Mouse (Mus musculus) T-helper 17 cell (primary cell): ENCODE data around the gene Ankrd16.

ENCODE experiments used
- in situ Hi-C, 2 experiments: fragments of 300-600 bp; cut with MboI, MseI; formaldehyde crosslinking; loops; 1 replicate in 1 of 2; 2 replicates in 1 of 2; pipeline ENCODE4 v1.15.1; 2025; ENCODE audit warnings: high pct_unique_total_duplicates in 2 of 2

Gene Ankrd16

GRCm38 (mm10) chr2:11777091-11778068, at the start of gene Ankrd16, which contains the start of gene Fbh1:
TSS of gene Ankrd16 (plus strand) at chr2:11777876.
TSS of gene Fbh1 (minus strand) at chr2:11777582.
- in situ Hi-C loops, result loop anchor here in 1 of 2 experiments (5.0 kb wide), 1 partner anchor 175 kb away; the partner anchor contains the start of gene Rbm17

DNA sequence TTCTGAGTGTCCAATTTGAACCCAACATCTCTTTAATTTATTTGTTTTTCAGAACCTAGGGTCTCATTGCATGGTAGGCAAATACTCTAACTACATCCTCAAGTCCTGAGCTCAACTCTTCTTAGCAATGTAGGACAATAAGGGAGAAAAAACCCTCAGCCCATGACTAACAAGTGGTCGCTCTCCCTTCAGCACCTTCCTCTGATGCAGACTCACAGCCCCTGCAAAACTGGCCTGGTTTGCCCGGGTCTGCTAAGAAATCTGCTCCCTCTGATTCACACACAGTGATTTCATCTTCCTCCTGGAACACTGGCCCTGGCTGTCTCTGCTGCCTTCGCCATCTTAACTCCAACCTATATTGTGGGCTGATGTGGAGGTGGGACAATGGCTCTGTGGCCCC, 48.6 kb upstream of the Ankrd16 start:
- in situ Hi-C loops, result no loop called here

- in situ Hi-C loops, result no loop called here
These were observed 44.7 kb upstream of the Ankrd16 start for GRCm38 (mm10) chr2:11732978-11733377.

- in situ Hi-C loops, result no loop called here
These were observed 41.8 kb upstream of the Ankrd16 start for GRCm38 (mm10) chr2:11735853-11736252.

GRCm38 (mm10) chr2:11738794-11739193, 38.9 kb upstream of the Ankrd16 start:
- in situ Hi-C loops, result no loop called here

- in situ Hi-C loops, result no loop called here
These were observed 38.1 kb upstream of the Ankrd16 start for GRCm38 (mm10) chr2:11739516-11740051.

GRCm38 (mm10) chr2:11762541-11762940, 15.1 kb upstream of the Ankrd16 start:
- in situ Hi-C loops, result no loop called here

GRCm38 (mm10) chr2:11765694-11766093, 12.0 kb upstream of the Ankrd16 start:
- in situ Hi-C loops, result loop anchor here in 1 of 2 experiments (5.0 kb wide), 1 partner anchor 48 kb away; no protein-coding TSS in a partner anchor

GRCm38 (mm10) chr2:11766485-11767160, 11.1 kb upstream of the Ankrd16 start:
- in situ Hi-C loops, result loop anchor here in 1 of 2 experiments (5.0 kb wide), 1 partner anchor 49 kb away; no protein-coding TSS in a partner anchor

- in situ Hi-C loops, result loop anchor here in 1 of 2 experiments (5.0 kb wide), 1 partner anchor 50 kb away; no protein-coding TSS in a partner anchor
These were observed 10.5 kb upstream of the Ankrd16 start for GRCm38 (mm10) chr2:11767161-11767545.

- in situ Hi-C loops, result no loop called here
These were observed 6.0 kb upstream of the Ankrd16 start for GRCm38 (mm10) chr2:11771701-11772100.

- in situ Hi-C loops, result no loop called here
These were observed 5.3 kb upstream of the Ankrd16 start for GRCm38 (mm10) chr2:11772401-11772800.

DNA sequence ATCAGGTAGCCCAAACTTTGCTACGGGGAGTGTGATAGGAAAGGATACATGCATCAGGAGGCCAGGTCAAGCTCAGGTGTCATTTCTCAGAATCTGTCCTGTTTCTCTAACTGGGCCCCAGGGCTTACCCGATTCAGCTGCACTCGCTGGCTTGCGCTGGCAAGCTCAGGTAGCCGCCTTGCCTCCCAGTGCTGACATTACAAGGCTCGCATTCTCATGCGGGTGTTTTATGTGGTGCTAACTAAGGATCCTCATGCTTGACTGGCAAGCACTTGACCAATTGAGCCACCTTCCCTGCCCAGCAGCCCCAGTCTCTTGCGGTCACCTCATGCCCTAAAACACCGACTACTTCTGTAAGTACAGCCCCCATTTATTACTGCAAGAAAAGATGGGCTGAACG, 3.2 kb upstream of the Ankrd16 start:
- in situ Hi-C loops, result no loop called here

DNA sequence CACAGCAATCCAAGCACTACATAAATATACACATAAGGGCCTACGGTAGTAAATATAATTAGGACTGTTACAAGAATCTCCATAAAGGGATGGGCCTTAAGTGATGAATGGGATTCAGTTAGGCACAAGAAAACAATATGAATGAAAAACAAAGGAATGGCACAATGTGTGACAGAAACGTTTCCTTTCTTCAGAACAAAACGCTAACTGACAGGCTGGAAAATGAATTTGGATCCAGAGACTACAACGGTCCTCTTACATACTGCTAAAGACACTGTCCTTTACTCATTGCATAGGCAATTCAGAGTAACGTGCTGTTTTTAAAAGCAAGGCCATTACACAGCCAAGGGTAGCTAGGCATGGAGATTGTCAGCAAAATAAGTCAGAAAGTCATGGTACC, 2.6 kb upstream of the Ankrd16 start:
- in situ Hi-C loops, result loop anchor here in 1 of 2 experiments (5.0 kb wide), 1 partner anchor 173 kb away; the partner anchor contains the start of gene Rbm17

DNA sequence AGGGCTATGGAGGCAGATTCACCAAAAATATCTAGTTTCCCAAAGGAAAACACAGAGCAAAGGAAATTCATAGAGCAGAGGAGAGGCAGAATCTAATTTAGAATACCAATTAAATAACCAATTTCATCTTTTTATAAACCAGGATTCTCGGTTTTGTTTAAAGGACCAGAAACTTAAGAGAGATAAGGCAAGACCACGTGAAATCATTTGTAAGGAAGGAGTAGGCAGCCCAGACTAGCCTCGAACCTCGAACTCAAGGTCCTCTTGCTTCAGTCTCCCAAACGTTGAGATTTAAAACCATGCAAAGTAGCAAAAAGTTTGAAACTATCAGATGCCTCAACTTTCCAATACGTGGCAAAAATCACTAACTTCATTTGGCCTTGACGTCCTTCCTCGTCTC, 1.3 kb upstream of the Ankrd16 start:
- in situ Hi-C loops, result loop anchor here in 1 of 2 experiments (5.0 kb wide), 1 partner anchor 174 kb away; the partner anchor contains the start of gene Rbm17

- in situ Hi-C loops, result loop anchor here in 1 of 2 experiments (5.0 kb wide), 1 partner anchor 176 kb away; the partner anchor contains the start of gene Rbm17
These were observed 579 bp downstream of the Ankrd16 start for GRCm38 (mm10) chr2:11778087-11778823.

- in situ Hi-C loops, result no loop called here
These were observed 6.5 kb downstream of the Ankrd16 start for GRCm38 (mm10) chr2:11784159-11784558.

DNA sequence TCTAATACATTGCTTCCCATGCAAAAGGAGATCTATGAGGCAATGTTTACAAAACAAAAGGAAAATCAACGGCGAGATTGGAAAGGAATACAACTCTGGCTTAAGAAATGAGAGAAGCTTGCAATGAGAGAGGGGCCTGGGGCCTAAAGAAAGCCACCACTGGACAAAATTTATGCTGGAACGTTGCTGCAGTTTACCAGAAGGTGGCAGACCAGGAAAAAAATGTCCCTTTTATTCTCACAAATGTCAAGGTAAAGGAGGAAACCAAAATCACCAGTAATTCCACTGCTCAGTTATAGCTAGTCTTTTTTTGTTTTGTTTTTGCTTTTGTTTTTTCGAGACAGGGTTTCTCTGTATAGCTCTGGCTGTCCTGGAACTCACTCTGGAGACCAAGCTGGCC, 17.0 kb downstream of the Ankrd16 start:
- in situ Hi-C loops, result no loop called here

DNA sequence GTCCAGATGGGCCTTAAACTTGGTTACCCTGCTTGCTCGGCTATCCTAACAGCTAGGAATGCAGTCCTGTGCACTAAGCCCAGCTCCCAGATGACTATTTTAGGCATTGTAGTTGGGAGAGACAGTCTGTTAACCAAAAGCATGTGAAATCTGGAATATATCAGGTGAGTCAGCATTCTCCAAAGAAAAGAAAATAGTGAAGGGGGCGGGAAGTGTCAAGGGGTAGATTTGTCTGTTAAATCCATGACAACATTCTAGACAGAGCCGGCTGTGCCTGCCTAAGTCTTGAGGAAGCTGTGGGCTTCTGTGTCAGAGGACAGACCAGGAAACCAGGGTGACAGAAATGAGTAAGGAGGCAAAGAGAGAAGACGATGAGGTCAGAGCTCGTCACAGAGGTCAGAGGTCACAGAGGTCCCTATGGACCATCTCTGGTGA, 20.3 kb downstream of the Ankrd16 start:
- in situ Hi-C loops, result no loop called here

- in situ Hi-C loops, result loop anchor here in 1 of 2 experiments (10.0 kb wide), 1 partner anchor 503 kb away; the partner anchor contains the start of gene Itga8
These were observed 23.7 kb downstream of the Ankrd16 start for GRCm38 (mm10) chr2:11801299-11801930.
